Mouse (Mus musculus) bone marrow, adult 2 months (tissue): ENCODE measurements around the gene Asb8. TPM values are rescaled to one million over a fixed set of nuclear protein-coding genes. Genes with fewer than 3 reads are reported as not detected.

Experiments
- H3K27ac ChIP-seq: fragments of 200-500 bp; 2 replicates; pipeline ENCODE4 v1.5.1; 2012; ENCODE audit warnings: low read depth, mild to moderate bottlenecking, control low read depth, inconsistent platforms, low read length; ENCODE audit not compliant: control insufficient read depth, poor library complexity, insufficient read depth
- H3K4me1 ChIP-seq: fragments of 200-500 bp; 2 replicates; pipeline ENCODE4 v1.6.1; 2011; ENCODE audit warnings: low read length; ENCODE audit not compliant: control insufficient read depth, insufficient read depth
- H3K4me3 ChIP-seq: fragments of 200-500 bp; replicated peaks from 2 replicates; pipeline ENCODE3; 2011; ENCODE audit warnings: mild to moderate bottlenecking, low read depth, low read length, control low read depth; ENCODE audit not compliant: control insufficient read depth
- CTCF ChIP-seq: fragments of 200-500 bp; IDR thresholded peaks from 2 replicates; pipeline ENCODE4 v1.5.1; 2011; ENCODE audit warnings: low read length, control low read depth; ENCODE audit not compliant: control insufficient read depth, insufficient read depth
- POLR2A ChIP-seq: fragments of 200-500 bp; IDR thresholded peaks from 2 replicates; pipeline ENCODE4 v1.6.1; 2011; ENCODE audit warnings: low read depth, mild to moderate bottlenecking, control low read depth, low read length, borderline replicate concordance; ENCODE audit not compliant: control insufficient read depth
- WGBS: fragments of 180-500 bp; shearing (Covaris S2); methylation state at CpG from one replicate; pipeline ENCODE4 v1.1.7; 2018; 5-methylcytosine and 5-hydroxymethylcytosine counted together
- polyA plus RNA-seq: library from polyadenylated mRNA; stranded (reverse); fragments of >200 nt; gene quantifications from 2 replicates; pipeline ENCODE4 v1.2.4, GENCODE M21; 2011; ENCODE audit warnings: low replicate concordance; ENCODE audit not compliant: missing spikeins, insufficient read depth, insufficient read length

Asb8 gene
- polyA plus RNA-seq, 1 experiment = 12.2 TPM

- Histone ChIP-seq H3K4me3 (peak overlapping the region; percentile 84), H3K27ac (no peak overlapping the region), H3K4me1 (peaks cover 2% of the 10 kb centered on the region; the same call in 1 of the 2 replicates)
- 0 out of 2 replicates have a peak, but pooled peaks have one; percentile 1 for TF ChIP-seq CTCF
- peak; percentile 46; the same call in 1 of the 2 replicates for TF ChIP-seq POLR2A
- WGBS = 2% methylated on average over 37 of the region's 37 CpGs
Measured at GRCm38 (mm10) chr15:98108297-98109152, 56.9 kb downstream of the Asb8 start.

- peak overlapping the region; percentile 84 for H3K4me3 ChIP-seq
- WGBS = 34% methylated on average over 11 of the region's 11 CpGs
- peaks cover 2% of the 10 kb centered on the region; the same call in 1 of the 2 replicates for H3K4me1 ChIP-seq
- TF ChIP-seq CTCF = no peak
- no peak for TF ChIP-seq POLR2A
- no peak overlapping the region for H3K27ac ChIP-seq
Measured at GRCm38 (mm10) chr15:98107703-98108296, 57.6 kb downstream of the Asb8 start.

- Histone ChIP-seq H3K4me3 (no peak overlapping the region), H3K27ac (no peak overlapping the region), H3K4me1 (peaks cover 2% of the 10 kb centered on the region; the same call in 1 of the 2 replicates)
- TF ChIP-seq CTCF (no peak), POLR2A (no peak)
- WGBS = 74% methylated on average over 6 of the region's 6 CpGs
Measured at GRCm38 (mm10) chr15:98107230-98107629, 58.2 kb downstream of the Asb8 start.

GRCm38 (mm10) chr15:98106506-98106905 is 58.9 kb downstream of the Asb8 start:
- Histone ChIP-seq H3K27ac (no peak overlapping the region), H3K4me3 (no peak overlapping the region), H3K4me1 (peaks cover 2% of the 10 kb centered on the region; the same call in 1 of the 2 replicates)
- 52% methylated on average over 6 of the region's 6 CpGs for WGBS
- TF ChIP-seq POLR2A (no peak), CTCF (no peak)

GRCm38 (mm10) chr15:98102401-98102800 is 63.0 kb downstream of the Asb8 start:
- Histone ChIP-seq H3K4me1 (no peaks in the 10 kb centered on the region), H3K4me3 (no peak overlapping the region), H3K27ac (no peak overlapping the region)
- 88% methylated on average over 6 of the region's 6 CpGs for WGBS
- TF ChIP-seq POLR2A (no peak), CTCF (no peak)

- TF ChIP-seq CTCF (no peak), POLR2A (no peak)
- H3K4me1 ChIP-seq = no peaks in the 10 kb centered on the region
Measured at GRCm38 (mm10) chr15:98098519-98098918, 66.9 kb downstream of the Asb8 start.

GRCm38 (mm10) chr15:98096957-98097356 is 68.5 kb downstream of the Asb8 start:
- H3K27ac ChIP-seq = no peak overlapping the region
- 65% methylated on average over 3 of the region's 3 CpGs for WGBS
- no peak for TF ChIP-seq POLR2A
- TF ChIP-seq CTCF = peak; percentile 60
- no peaks in the 10 kb centered on the region for H3K4me1 ChIP-seq
- no peak overlapping the region for H3K4me3 ChIP-seq

More at GRCm38 (mm10) chr15:98098519-98098918, 66.9 kb downstream of the Asb8 start:
- WGBS = 87% methylated on average over 9 of the region's 9 CpGs
- Histone ChIP-seq H3K27ac (no peak overlapping the region), H3K4me3 (no peak overlapping the region)

- TF ChIP-seq POLR2A (no peak), CTCF (no peak)
- Histone ChIP-seq H3K27ac (no peak overlapping the region), H3K4me1 (no peaks in the 10 kb centered on the region), H3K4me3 (no peak overlapping the region)
- 95% methylated on average over 12 of the region's 12 CpGs for WGBS
Measured at GRCm38 (mm10) chr15:98094905-98095304, 70.5 kb downstream of the Asb8 start.
